In the genomic region with DNA sequence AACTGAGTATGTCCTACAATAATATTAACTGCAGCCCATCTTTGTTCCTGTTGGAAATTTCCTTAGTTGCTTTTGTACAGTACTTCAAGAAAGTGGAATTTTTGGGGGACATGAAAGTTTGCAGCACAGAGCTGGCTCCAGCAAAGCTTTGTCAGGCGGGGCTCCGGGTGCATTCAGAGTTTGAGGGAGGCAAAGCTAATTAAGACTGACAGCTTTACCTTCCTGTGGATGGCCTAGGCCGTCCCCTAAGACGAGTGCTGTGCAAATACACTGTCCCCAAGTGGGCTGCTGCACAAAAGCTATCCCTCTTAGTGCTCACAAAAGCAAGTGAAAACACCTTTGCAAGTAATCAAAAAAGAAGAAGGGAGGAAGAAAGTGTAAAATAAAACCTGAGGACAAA, we compare ENCODE assay signal across 25 mouse cellular contexts.
"Had no signal": no experiment of that assay in that cellular context is flagged by ENCODE, and none has a peak within 500 bp of the region (broad histone marks: within the 10 kb centered on the region; RNA-seq: fewer than 3 reads in every experiment).

No protein-coding gene starts in this region.

- H3K9me3 ChIP-seq: heart, embryonic 15.5 days; hindbrain, embryonic 13.5 days; hindbrain, embryonic 15.5 days; limb, embryonic 10.5 days; liver, embryonic 13.5 days; liver, embryonic 15.5 days had no signal

- H3K9ac ChIP-seq: heart, embryonic 13.5 days; heart, embryonic 15.5 days; hindbrain, embryonic 13.5 days; hindbrain, embryonic 15.5 days; limb, embryonic 12.5 days; liver, embryonic 13.5 days; liver, embryonic 15.5 days had no signal

- H3K4me1 ChIP-seq: hindbrain, embryonic 13.5 days; hindbrain, embryonic 15.5 days; limb, embryonic 10.5 days; limb, embryonic 12.5 days; liver, embryonic 13.5 days; liver, embryonic 15.5 days had no signal

- H3K4me3 ChIP-seq: heart, adult 2 months; heart, embryonic 13.5 days; heart, embryonic 15.5 days; hindbrain, embryonic 13.5 days; hindbrain, embryonic 15.5 days; layer of hippocampus, adult 2 months; left cerebral cortex, adult 2 months; limb, embryonic 10.5 days; limb, embryonic 12.5 days; liver, embryonic 13.5 days; liver, embryonic 15.5 days had no signal

- H3K4me2 ChIP-seq: heart, embryonic 11.5 days; heart, embryonic 13.5 days; heart, embryonic 15.5 days; hindbrain, embryonic 13.5 days; hindbrain, embryonic 15.5 days; limb, embryonic 12.5 days; liver, embryonic 11.5 days; liver, embryonic 13.5 days; liver, embryonic 15.5 days had no signal

- ATAC-seq: hindbrain, postnatal 0 days; intestine, embryonic 16.5 days had no signal

- H3K27ac ChIP-seq: heart, adult 2 months; heart, embryonic 13.5 days; heart, embryonic 15.5 days; hindbrain, embryonic 13.5 days; hindbrain, embryonic 15.5 days; hindbrain, postnatal 0 days; layer of hippocampus, adult 2 months; left cerebral cortex, adult 2 months; limb, embryonic 10.5 days; limb, embryonic 12.5 days; liver, embryonic 13.5 days; liver, embryonic 15.5 days had no signal

- H3K27me3 ChIP-seq: heart, embryonic 13.5 days; heart, embryonic 15.5 days; hindbrain, embryonic 15.5 days; liver, embryonic 13.5 days; liver, embryonic 15.5 days had no signal

- DNase-seq: gastrocnemius, postnatal 14 days; gastrocnemius, postnatal 36 days; heart, adult 2 months; heart, postnatal 14 days; heart, postnatal 36 days; kidney, adult 18-20 months; kidney, adult 8-10 months; kidney, postnatal 10 days; kidney, postnatal 25 days; kidney, postnatal 4 days; liver; liver, embryonic 13.5 days had no signal

- H3K36me3 ChIP-seq: heart, embryonic 13.5 days; heart, embryonic 15.5 days; hindbrain, embryonic 13.5 days; hindbrain, embryonic 15.5 days; limb, embryonic 10.5 days; limb, embryonic 12.5 days; liver, embryonic 13.5 days; liver, embryonic 15.5 days had no signal
